Mouse (Mus musculus) G1E (cell line): Measurements from ENCODE around the gene 1110002E22Rik.

Source experiments
- CTCF ChIP-seq: IDR thresholded peaks from 2 replicates; pipeline ENCODE4 v1.5.1; 2012; ENCODE audit warnings: low read depth, low read length, inconsistent platforms, mixed read lengths
- GATA1 ChIP-seq: IDR thresholded peaks from 2 replicates; pipeline ENCODE4 v1.6.1; 2012; ENCODE audit warnings: borderline replicate concordance, low read length, inconsistent platforms, mixed read lengths
- GATA2 ChIP-seq: IDR thresholded peaks from 2 replicates; pipeline ENCODE4 v1.6.1; 2012; ENCODE audit warnings: low read depth, low read length, inconsistent platforms, borderline replicate concordance
- POLR2AphosphoS5 ChIP-seq: IDR thresholded peaks from 2 replicates; pipeline ENCODE4 v1.6.1; 2012; ENCODE audit warnings: low read depth, low read length, inconsistent platforms; ENCODE audit not compliant: insufficient replicate concordance
- TAL1 ChIP-seq: conservative IDR thresholded peaks from 2 replicates; pipeline ENCODE4 v1.6.1; 2012; ENCODE audit warnings: low read depth, low read length, inconsistent platforms, mixed read lengths

GRCm38 (mm10) chr3:138050772-138051171 is 14.1 kb upstream of the 1110002E22Rik start:
- no peak for TF ChIP-seq CTCF
- no peak for TF ChIP-seq GATA1
- no peak for TF ChIP-seq TAL1
- no peak for TF ChIP-seq POLR2AphosphoS5
- TF ChIP-seq GATA2, result no peak
